Mouse (Mus musculus) layer of hippocampus, adult 9-11 months (tissue): Measurements from ENCODE around the gene Olfr92.

Experiments used
- DNase-seq: peaks from one replicate; pipeline ENCODE4 v3.0.0; 2022

Gene Olfr92

GRCm38 (mm10) chr17:37061435-37061834 lies 58.5 kb downstream of the Olfr92 start:
- no peak for DNase-seq
